Mouse (Mus musculus): ENCODE data around the gene Cisd3.

GRCm38 (mm10) chr11:97661648-97662133 lies 23.9 kb upstream of the Cisd3 start:
- no peak for TF ChIP-seq POLR2A (IDR thresholded peaks at IDR 0.05; ENCODE audit: low read depth, low read length)
- TF ChIP-seq CTCF (conservative IDR thresholded peaks at IDR 0.05; ENCODE audit: insufficient read depth, insufficient read length, low read depth, low read length), result no peak

Measured in kidney, adult 2 months (tissue).